16 mouse cellular contexts compared by ENCODE assay signal in the genomic region with DNA sequence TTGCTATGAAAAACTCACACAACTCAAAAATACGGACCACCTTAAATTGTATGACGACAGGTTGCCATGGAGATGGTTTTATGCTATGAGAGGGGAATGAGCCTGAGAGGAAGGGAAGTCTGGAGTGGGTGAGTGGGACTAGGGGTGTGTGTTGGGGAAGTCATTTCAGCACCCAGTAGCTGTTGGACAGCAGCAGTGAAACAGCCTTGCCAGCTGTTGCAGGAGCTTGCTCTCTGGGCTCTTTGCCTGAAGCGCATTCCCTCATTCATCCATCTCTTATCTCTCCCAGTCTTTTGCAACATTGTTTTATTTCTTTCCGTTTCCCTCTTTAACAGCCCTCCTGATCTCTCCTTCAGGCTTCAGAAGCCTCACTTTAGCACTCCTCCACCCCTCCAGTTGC. TPM values are rescaled to one million over a fixed set of nuclear protein-coding genes. Genes with fewer than 3 reads are reported as not detected.
DNase-seq lines count a peak whose midpoint lies in the region; ATAC-seq lines count a peak whose summit lies in the region.
"Had no signal": no experiment of that assay in that cellular context is flagged by ENCODE, and none has a peak within 500 bp of the region (broad histone marks: within the 10 kb centered on the region; RNA-seq: fewer than 3 reads in every experiment).

No protein-coding gene starts in this region.

- H3K27me3 ChIP-seq in heart, embryonic 10.5 days (ENCODE audit: insufficient read depth, poor library complexity, severe bottlenecking) = no peaks in the 10 kb centered on the region
- no peaks in the 10 kb centered on the region for H3K27me3 ChIP-seq in midbrain, embryonic 14.5 days (ENCODE audit: control insufficient read depth, insufficient read depth, low read length)
- H3K27me3 ChIP-seq in midbrain, embryonic 10.5 days (ENCODE audit: low read depth, poor library complexity, severe bottlenecking) = no peaks in the 10 kb centered on the region
- no peaks in the 10 kb centered on the region for H3K27me3 ChIP-seq in embryonic facial prominence, embryonic 14.5 days (replicated peaks; ENCODE audit: control insufficient read depth, insufficient read depth, low read length)
- H3K27me3 ChIP-seq: embryonic facial prominence, embryonic 12.5 days; forebrain, embryonic 13.5 days had no signal

- 23% methylated on average over 4 of the region's 4 CpGs for WGBS in heart, embryonic 10.5 days
- WGBS in midbrain, embryonic 14.5 days = 43% methylated on average over 4 of the region's 4 CpGs
- 36% methylated on average over 4 of the region's 4 CpGs for WGBS in midbrain, embryonic 10.5 days
- WGBS in embryonic facial prominence, embryonic 14.5 days = 24% methylated on average over 4 of the region's 4 CpGs

- H3K27ac ChIP-seq in heart, embryonic 10.5 days = no peak overlapping the region
- no peak overlapping the region for H3K27ac ChIP-seq in midbrain, embryonic 14.5 days (replicated peaks; ENCODE audit: low read depth, low read length)
- H3K27ac ChIP-seq in midbrain, embryonic 10.5 days (replicated peaks) = no peak overlapping the region
- no peak overlapping the region for H3K27ac ChIP-seq in embryonic facial prominence, embryonic 14.5 days (replicated peaks; ENCODE audit: low read depth, low read length)
- H3K27ac ChIP-seq: embryonic facial prominence, embryonic 12.5 days; forebrain, embryonic 13.5 days had no signal

- no peak overlapping the region for H3K4me3 ChIP-seq in heart, embryonic 10.5 days
- H3K4me3 ChIP-seq in midbrain, embryonic 14.5 days (replicated peaks; ENCODE audit: low read depth, low read length) = no peak overlapping the region
- H3K4me3 ChIP-seq in midbrain, embryonic 10.5 days = no peak overlapping the region
- H3K4me3 ChIP-seq in embryonic facial prominence, embryonic 14.5 days (ENCODE audit: low read depth, low read length) = no peak overlapping the region
- H3K4me3 ChIP-seq: embryonic facial prominence, embryonic 12.5 days; forebrain, embryonic 13.5 days had no signal

- peak; percentile 75 for DNase-seq in heart, embryonic 10.5 days (ENCODE audit: low spot score)
- DNase-seq in heart, postnatal 36 days = no peak
- peak; percentile 1 for DNase-seq in midbrain, embryonic 14.5 days
- no peak for DNase-seq in midbrain, embryonic 10.5 days (ENCODE audit: low spot score)
- peak; percentile 15 for DNase-seq in embryonic facial prominence, embryonic 14.5 days (ENCODE audit: low spot score)
- no peak for DNase-seq in gastrocnemius, postnatal 14 days
- no peak for DNase-seq in ovary, postnatal 14 days (ENCODE audit: low spot score)
- DNase-seq in gastrocnemius, postnatal 4 days (ENCODE audit: low spot score in 2 of 2) = no peak
- DNase-seq: cerebellum, adult 18-20 months; heart, adult 11 months; kidney, adult 9 months; liver; lung, postnatal 14 days; thymus, adult 18-20 months had no signal

- intact Hi-C loops in heart, postnatal 36 days (cut with DNase I) = loop anchor here (1.0 kb wide), 1 partner anchor 43 kb away; no protein-coding TSS in a partner anchor
- intact Hi-C loops in gastrocnemius, postnatal 14 days (cut with DNase I; ENCODE audit: low total_unique reads) = no loop called here

- no peak overlapping the region for H3K4me2 ChIP-seq in midbrain, embryonic 14.5 days (ENCODE audit: low read length)
- H3K4me2 ChIP-seq in embryonic facial prominence, embryonic 14.5 days (ENCODE audit: low read depth, low read length) = no peak overlapping the region
- H3K4me2 ChIP-seq: embryonic facial prominence, embryonic 12.5 days; forebrain, embryonic 13.5 days had no signal

- H3K4me1 ChIP-seq in heart, embryonic 10.5 days = no peaks in the 10 kb centered on the region
- H3K4me1 ChIP-seq in midbrain, embryonic 14.5 days (ENCODE audit: control insufficient read depth, insufficient read depth, low read length) = no peaks in the 10 kb centered on the region
- H3K4me1 ChIP-seq in midbrain, embryonic 10.5 days = no peaks in the 10 kb centered on the region
- H3K4me1 ChIP-seq in embryonic facial prominence, embryonic 14.5 days (ENCODE audit: control insufficient read depth, insufficient read depth, low read length) = no peaks in the 10 kb centered on the region
- H3K4me1 ChIP-seq: embryonic facial prominence, embryonic 12.5 days; forebrain, embryonic 13.5 days had no signal

- no peak overlapping the region for H3K9ac ChIP-seq in midbrain, embryonic 14.5 days (replicated peaks; ENCODE audit: low read length)
- H3K9ac ChIP-seq in embryonic facial prominence, embryonic 14.5 days (ENCODE audit: low read depth, low read length) = no peak overlapping the region
- H3K9ac ChIP-seq: embryonic facial prominence, embryonic 12.5 days; forebrain, embryonic 13.5 days had no signal

- ATAC-seq in midbrain, embryonic 14.5 days (ENCODE audit: low FRiP score, low TSS enrichment) = no peak
- ATAC-seq in embryonic facial prominence, embryonic 14.5 days (ENCODE audit: low read depth) = no peak
- ATAC-seq: forebrain, embryonic 13.5 days had no signal

- no peaks in the 10 kb centered on the region for H3K36me3 ChIP-seq in heart, embryonic 10.5 days
- H3K36me3 ChIP-seq in midbrain, embryonic 14.5 days (ENCODE audit: control insufficient read depth, insufficient read depth, low read length) = no peaks in the 10 kb centered on the region
- no peaks in the 10 kb centered on the region for H3K36me3 ChIP-seq in midbrain, embryonic 10.5 days
- H3K36me3 ChIP-seq in embryonic facial prominence, embryonic 14.5 days (ENCODE audit: control insufficient read depth, insufficient read depth, low read length) = no peaks in the 10 kb centered on the region
- H3K36me3 ChIP-seq: embryonic facial prominence, embryonic 12.5 days had no signal

- no peaks in the 10 kb centered on the region for H3K9me3 ChIP-seq in heart, embryonic 10.5 days
- no peaks in the 10 kb centered on the region for H3K9me3 ChIP-seq in midbrain, embryonic 14.5 days (ENCODE audit: control insufficient read depth, low read length)
- no peaks in the 10 kb centered on the region for H3K9me3 ChIP-seq in midbrain, embryonic 10.5 days (replicated peaks)
- H3K9me3 ChIP-seq in embryonic facial prominence, embryonic 14.5 days (ENCODE audit: control insufficient read depth, low read length) = no peaks in the 10 kb centered on the region
- H3K9me3 ChIP-seq: embryonic facial prominence, embryonic 12.5 days; forebrain, embryonic 13.5 days had no signal

RNA-seq across cellular contexts. Expression of a gene that starts 42.0 kb away (rescaled TPM):
- 9.3 and 13.5 TPM in 2 replicates for polyA plus RNA-seq in heart, embryonic 10.5 days (2016; fragmentation: Nextera tagmentation; extraction: Ambion mirVana)
- total RNA-seq in heart, postnatal 36 days (2021) = 1 to 10 TPM; 5.2 to 8.3 TPM
- polyA plus RNA-seq in midbrain, embryonic 14.5 days (2014; fragmentation: Nextera tagmentation; extraction: Ambion mirVana) = 17.9 and 21.4 TPM in 2 replicates
- 6.9 TPM in 2 replicates for polyA plus RNA-seq in midbrain, embryonic 10.5 days (2016; fragmentation: Nextera tagmentation; extraction: Ambion mirVana)
- 13.2 and 14.1 TPM in 2 replicates for polyA plus RNA-seq in embryonic facial prominence, embryonic 14.5 days (2014; fragmentation: Nextera tagmentation; extraction: Ambion mirVana)
- 1 to 10 TPM; 3.1 to 3.9 TPM for total RNA-seq in gastrocnemius, postnatal 14 days (2021)
- 1 to 10 TPM; 6.4 to 7.0 TPM for total RNA-seq in gastrocnemius, postnatal 4 days (2021)

Comparison
In these comparisons a context has a peak if more than half of its experiments do, and no peak if none do; other contexts are left out.
1. DNase-seq: peak in heart, embryonic 10.5 days (single experiment), midbrain, embryonic 14.5 days (single experiment) and embryonic facial prominence, embryonic 14.5 days (single experiment); none in heart, postnatal 36 days (0 of 2), midbrain, embryonic 10.5 days (single experiment), gastrocnemius, postnatal 14 days (single experiment), ovary, postnatal 14 days (single experiment) and gastrocnemius, postnatal 4 days (0 of 2).